8 mouse cellular contexts compared by ENCODE assay signal in the genomic region with DNA sequence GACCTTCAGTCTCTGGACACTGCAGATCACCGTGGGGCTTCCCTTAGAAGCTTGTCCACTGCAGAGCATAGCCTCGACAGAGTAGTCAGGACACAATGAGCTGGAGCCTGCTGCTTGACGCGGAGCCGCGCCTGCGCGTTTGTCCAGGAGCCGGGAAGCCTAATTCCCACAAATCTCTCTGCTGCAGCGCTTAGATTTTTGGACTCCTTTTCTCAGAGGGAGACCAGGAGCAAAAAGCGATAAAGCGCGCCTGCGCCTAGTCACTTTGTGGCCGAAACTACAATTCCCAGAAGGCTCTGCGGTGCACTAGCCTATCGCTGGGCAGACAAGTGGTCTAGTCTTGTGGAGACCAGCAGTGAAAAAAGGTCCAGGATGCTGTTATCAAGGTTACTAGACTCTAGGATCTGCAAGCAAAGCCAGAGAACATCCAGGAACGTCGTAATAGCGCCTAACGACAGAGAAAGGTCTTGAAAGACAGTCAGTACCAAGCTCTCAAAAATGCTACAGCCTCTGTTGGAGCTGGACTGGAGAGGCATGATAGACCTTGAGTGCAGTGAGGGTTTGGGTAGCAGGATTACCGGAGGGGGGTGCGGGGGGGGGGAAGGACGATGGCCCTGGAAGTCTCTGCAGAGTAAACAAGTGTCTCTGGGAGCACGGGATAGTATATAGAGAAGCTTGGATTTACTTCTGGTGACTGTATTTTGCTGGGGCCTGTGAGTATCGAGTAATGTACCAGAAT. TPM values are rescaled to one million over a fixed set of nuclear protein-coding genes. Genes with fewer than 3 reads are reported as not detected.
DNase-seq lines count a peak whose midpoint lies in the region; ATAC-seq lines count a peak whose summit lies in the region.

Zfp454 (minus strand) TSS at position 262 of the 739 bp plus-strand sequence.

- no peaks in the 10 kb centered on the region for H3K27me3 ChIP-seq in hindbrain, embryonic 11.5 days (ENCODE audit: control insufficient read depth, insufficient read depth, low read length)

- H3K9ac ChIP-seq in hindbrain, embryonic 11.5 days (ENCODE audit: low read depth, low read length): peak within 1 kb of the TSS; percentile 67

- H3K4me3 ChIP-seq in hindbrain, embryonic 11.5 days (ENCODE audit: low read depth, low read length): peak within 1 kb of the TSS; percentile 42

- peak within 1 kb of the TSS; percentile 24; the same call in 1 of the 2 replicates for H3K27ac ChIP-seq in hindbrain, embryonic 11.5 days (ENCODE audit: low read depth, low read length)

- peak; percentile 1 for DNase-seq in T-cell, adult 2 months (ENCODE audit: low spot score)
- peak; percentile 94 for DNase-seq in cerebellum, postnatal 25 days
- DNase-seq in frontal cortex, postnatal 14 days (ENCODE audit: low spot score in 2 of 2): peak; percentile 88 to 91
- DNase-seq in hindbrain, embryonic 11.5 days (ENCODE audit: low spot score): peak; percentile 95
- DNase-seq in layer of hippocampus, adult 9-10 months (ENCODE audit: low spot score): peak; percentile 92
- DNase-seq in lung, adult 18-20 months: peak; percentile 90 to 92
- DNase-seq in ovary, postnatal 36 days (ENCODE audit: low spot score): peak; percentile 84
- DNase-seq in urinary bladder, postnatal 10 days (ENCODE audit: low spot score): peak; percentile 30

- ATAC-seq in hindbrain, embryonic 11.5 days (ENCODE audit: low FRiP score): peak; percentile 95

- peak within 1 kb of the TSS; percentile 64 for H3K4me2 ChIP-seq in hindbrain, embryonic 11.5 days (replicated peaks; ENCODE audit: low read depth, low read length)

- H3K9me3 ChIP-seq in hindbrain, embryonic 11.5 days (ENCODE audit: control insufficient read depth, low read length): no peaks in the 10 kb centered on the region

- H3K4me1 ChIP-seq in hindbrain, embryonic 11.5 days (replicated peaks; ENCODE audit: control insufficient read depth, insufficient read depth, low read length): no peaks in the 10 kb centered on the region; the same call in 1 of the 2 replicates

- H3K36me3 ChIP-seq in hindbrain, embryonic 11.5 days (ENCODE audit: control insufficient read depth, insufficient read depth, low read length): no peaks in the 10 kb centered on the region

- 7% methylated on average over 26 of the region's 26 CpGs for WGBS in hindbrain, embryonic 11.5 days

RNA-seq across cellular contexts. Expression of gene Zfp454, which starts in this region (rescaled TPM):
- polyA plus RNA-seq in hindbrain, embryonic 11.5 days (2014; fragmentation: Nextera tagmentation; extraction: Ambion mirVana): 15.5 and 16.4 TPM in 2 replicates

Comparison
In these comparisons a context has a peak if more than half of its experiments do, and no peak if none do; other contexts are left out.
1. Peak in every context shown above with its lines: DNase-seq, ATAC-seq, H3K4me3 ChIP-seq and H3K27ac ChIP-seq.
2. DNase-seq: peak in every context shown above with its lines; median percentile 95 in hindbrain, embryonic 11.5 days; 94 in cerebellum, postnatal 25 days; 92 in layer of hippocampus, adult 9-10 months; 91 in lung, adult 18-20 months; 90 in frontal cortex, postnatal 14 days; 84 in ovary, postnatal 36 days; 30 in urinary bladder, postnatal 10 days; 1 in T-cell, adult 2 months.